In genomic region chr11:96082682-96083081, GRCm38 (mm10) we compare ENCODE assay signal across 32 mouse cellular contexts. TPM values are rescaled to one million over a fixed set of nuclear protein-coding genes. Genes with fewer than 3 reads are reported as not detected.
DNase-seq lines count a peak whose midpoint lies in the region; ATAC-seq and TF ChIP-seq lines count a peak whose summit lies in the region.
"Had no signal": no experiment of that assay in that cellular context is flagged by ENCODE, and none has a peak within 500 bp of the region (broad histone marks: within the 10 kb centered on the region; RNA-seq: fewer than 3 reads in every experiment).

No protein-coding gene starts in this region.

- 45% methylated on average over 3 of the region's 3 CpGs for WGBS in lung, postnatal 0 days

- H3K4me2 ChIP-seq in lung, postnatal 0 days (replicated peaks; ENCODE audit: low read depth, low read length) = no peak overlapping the region
- H3K4me2 ChIP-seq: embryonic facial prominence, embryonic 13.5 days; forebrain, embryonic 12.5 days; forebrain, embryonic 15.5 days; heart, embryonic 11.5 days; hindbrain, embryonic 13.5 days; intestine, embryonic 15.5 days had no signal

- DNase-seq in adrenal gland, adult 2 months = peak; percentile 35
- DNase-seq in adrenal gland, postnatal 25 days = no peak
- peak; percentile 44 to 49 for DNase-seq in heart, adult 18-20 months
- no peak for DNase-seq in heart, adult 8-10 months (ENCODE audit: low spot score)
- peak; percentile 34 for DNase-seq in lung, postnatal 0 days (ENCODE audit: low spot score)
- no peak for DNase-seq in lung, postnatal 25 days (ENCODE audit: low spot score)
- no peak for DNase-seq in layer of hippocampus, postnatal 25 days (ENCODE audit: extremely low spot score in 1 of 2, low spot score in 1 of 2)
- DNase-seq: adrenal gland, adult 8-10 months; cerebellum, adult 11-12 months; cerebellum, adult 8-10 months; cerebellum, postnatal 10 days; cerebellum, postnatal 36 days; embryo, embryonic 11 days; gastrocnemius, postnatal 10 days; heart, adult 11 months; heart, postnatal 36 days had no signal

- no peak overlapping the region for H3K27ac ChIP-seq in lung, postnatal 0 days (ENCODE audit: low read length)
- H3K27ac ChIP-seq: embryonic facial prominence, embryonic 10.5 days; embryonic facial prominence, embryonic 13.5 days; forebrain, embryonic 12.5 days; forebrain, embryonic 15.5 days; hindbrain, embryonic 10.5 days; hindbrain, embryonic 13.5 days; intestine, embryonic 15.5 days had no signal

- H3K36me3 ChIP-seq in lung, postnatal 0 days (ENCODE audit: insufficient read depth, low read length) = no peaks in the 10 kb centered on the region
- H3K36me3 ChIP-seq: embryonic facial prominence, embryonic 10.5 days; embryonic facial prominence, embryonic 13.5 days; forebrain, embryonic 12.5 days; forebrain, embryonic 15.5 days; hindbrain, embryonic 10.5 days; hindbrain, embryonic 13.5 days; intestine, embryonic 15.5 days had no signal

- H3K27me3 ChIP-seq in lung, postnatal 0 days (replicated peaks; ENCODE audit: insufficient read depth, low read length) = no peaks in the 10 kb centered on the region
- H3K27me3 ChIP-seq: embryonic facial prominence, embryonic 13.5 days; forebrain, embryonic 15.5 days; intestine, embryonic 15.5 days; Patski had no signal

- no peak overlapping the region for H3K4me3 ChIP-seq in lung, postnatal 0 days (ENCODE audit: low read depth, low read length)
- H3K4me3 ChIP-seq: embryonic facial prominence, embryonic 10.5 days; embryonic facial prominence, embryonic 13.5 days; erythroblast, embryonic 14.5 days; forebrain, embryonic 12.5 days; forebrain, embryonic 15.5 days; hindbrain, embryonic 10.5 days; hindbrain, embryonic 13.5 days; intestine, embryonic 15.5 days had no signal

- H3K4me1 ChIP-seq in lung, postnatal 0 days (ENCODE audit: insufficient read depth, low read depth, low read length) = no peaks in the 10 kb centered on the region
- H3K4me1 ChIP-seq: embryonic facial prominence, embryonic 10.5 days; embryonic facial prominence, embryonic 13.5 days; forebrain, embryonic 12.5 days; forebrain, embryonic 15.5 days; hindbrain, embryonic 10.5 days; hindbrain, embryonic 13.5 days; intestine, embryonic 15.5 days had no signal

- peak; percentile 14; the same call in 1 of the 2 replicates for ATAC-seq in lung, postnatal 0 days
- ATAC-seq: forebrain, embryonic 15.5 days; hindbrain, embryonic 16.5 days; intestine, embryonic 15.5 days; Patski had no signal

- no peak for TF ChIP-seq CTCF in lung, postnatal 0 days (IDR thresholded peaks at IDR 0.05)

- H3K9me3 ChIP-seq in lung, postnatal 0 days (ENCODE audit: low read length) = no peaks in the 10 kb centered on the region
- H3K9me3 ChIP-seq: embryonic facial prominence, embryonic 13.5 days; forebrain, embryonic 12.5 days; forebrain, embryonic 15.5 days; hindbrain, embryonic 10.5 days; hindbrain, embryonic 13.5 days; intestine, embryonic 15.5 days had no signal

- TF ChIP-seq EP300 in lung, postnatal 0 days (IDR thresholded peaks at IDR 0.05) = no peak

- H3K9ac ChIP-seq in lung, postnatal 0 days (replicated peaks; ENCODE audit: low read depth) = no peak overlapping the region
- H3K9ac ChIP-seq: embryonic facial prominence, embryonic 13.5 days; forebrain, embryonic 12.5 days; forebrain, embryonic 15.5 days; hindbrain, embryonic 13.5 days; intestine, embryonic 15.5 days had no signal

RNA-seq across cellular contexts. Expression of gene Atp5g1, which starts 7.2 kb away (rescaled TPM):
- 100 to 1,000 TPM; 240 to 384 TPM for total RNA-seq in adrenal gland, adult 2 months (2021)
- polyA plus RNA-seq in adrenal gland, adult 2 months (2012; rRNA removed) = 484 and 733 TPM in 2 replicates
- total RNA-seq in adrenal gland, postnatal 25 days (2021) = 260 and 278 TPM in 2 replicates
- 1,000 to 10,000 TPM; 3,280 to 3,727 TPM for total RNA-seq in heart, adult 18-20 months (2021)
- total RNA-seq in heart, adult 8-10 months (2022) = 1,000 to 10,000 TPM; 3,689 to 3,785 (median 3,746) TPM
- polyA plus RNA-seq in lung, postnatal 0 days (2015; fragmentation: Nextera tagmentation; extraction: Ambion mirVana) = 324 and 382 TPM in 2 replicates
- 100 to 1,000 TPM; 430 to 475 TPM for total RNA-seq in layer of hippocampus, postnatal 25 days (2021)

RNA-seq across cellular contexts. Expression of gene Ube2z, which starts 17.5 kb away (rescaled TPM):
- 10 to 100 TPM; 45.3 to 46.5 TPM for total RNA-seq in adrenal gland, adult 2 months (2021)
- polyA plus RNA-seq in adrenal gland, adult 2 months (2012; rRNA removed) = 17.0 and 20.7 TPM in 2 replicates
- 46.2 and 48.4 TPM in 2 replicates for total RNA-seq in adrenal gland, postnatal 25 days (2021)
- total RNA-seq in heart, adult 18-20 months (2021) = 10 to 100 TPM; 32.0 to 32.3 TPM
- total RNA-seq in heart, adult 8-10 months (2022) = 10 to 100 TPM; 28.1 to 32.7 (median 30.7) TPM
- polyA plus RNA-seq in lung, postnatal 0 days (2015; fragmentation: Nextera tagmentation; extraction: Ambion mirVana) = 29.6 and 31.6 TPM in 2 replicates
- total RNA-seq in layer of hippocampus, postnatal 25 days (2021) = 10 to 100 TPM; 51.6 to 58.2 TPM

RNA-seq across cellular contexts. Expression of gene Calcoco2, which starts 29.1 kb away (rescaled TPM):
- not detected for total RNA-seq in adrenal gland, adult 2 months (2021)
- not detected in 2 replicates for polyA plus RNA-seq in adrenal gland, adult 2 months (2012; rRNA removed)
- not detected in 2 replicates for total RNA-seq in adrenal gland, postnatal 25 days (2021)
- not detected for total RNA-seq in heart, adult 18-20 months (2021)
- under 1 TPM in 1 of 4 experiments, not detected in 3; 0.29 TPM for total RNA-seq in heart, adult 8-10 months (2022)
- 0.74 and 0.98 TPM in 2 replicates for polyA plus RNA-seq in lung, postnatal 0 days (2015; fragmentation: Nextera tagmentation; extraction: Ambion mirVana)
- not detected for total RNA-seq in layer of hippocampus, postnatal 25 days (2021)
- total RNA-seq: adrenal gland, adult 8-10 months; gastrocnemius, postnatal 10 days; gastrocnemius, postnatal 4 days; heart, postnatal 36 days had no signal
- polyA plus RNA-seq: brain, embryonic 14.5 days; cortical plate, adult 2 months; embryonic facial prominence, embryonic 10.5 days; embryonic facial prominence, embryonic 13.5 days; erythroblast, embryonic 14.5 days; forebrain, embryonic 12.5 days; forebrain, embryonic 15.5 days; heart, embryonic 11.5 days; heart, embryonic 14.5 days; heart, postnatal 0 days; hindbrain, embryonic 10.5 days; hindbrain, embryonic 13.5 days; hindbrain, embryonic 16.5 days; intestine, embryonic 15.5 days; Patski had no signal

RNA-seq across cellular contexts. Expression of gene Snf8, which starts 48.0 kb away (rescaled TPM):
- total RNA-seq in adrenal gland, adult 2 months (2021) = 10 to 100 TPM; 79.5 to 92.8 TPM
- polyA plus RNA-seq in adrenal gland, adult 2 months (2012; rRNA removed) = 9.6 and 11.3 TPM in 2 replicates
- 85.0 and 87.0 TPM in 2 replicates for total RNA-seq in adrenal gland, postnatal 25 days (2021)
- total RNA-seq in heart, adult 18-20 months (2021) = 10 to 100 TPM; 43.6 to 44.9 TPM
- total RNA-seq in heart, adult 8-10 months (2022) = 10 to 100 TPM; 41.5 to 49.4 (median 46.7) TPM
- 72.9 and 77.9 TPM in 2 replicates for polyA plus RNA-seq in lung, postnatal 0 days (2015; fragmentation: Nextera tagmentation; extraction: Ambion mirVana)
- 100 to 1,000 TPM in 1 of 2 experiments, 10 to 100 TPM in 1; 99.8 to 103 TPM for total RNA-seq in layer of hippocampus, postnatal 25 days (2021)

RNA-seq across cellular contexts. Expression of gene Ttll6, which starts 50.9 kb away (rescaled TPM):
- total RNA-seq in adrenal gland, adult 2 months (2021) = not detected
- 0.03 TPM in 1 of 2 replicates, not detected in the other for polyA plus RNA-seq in adrenal gland, adult 2 months (2012; rRNA removed)
- total RNA-seq in adrenal gland, postnatal 25 days (2021) = not detected in 2 replicates
- total RNA-seq in heart, adult 18-20 months (2021) = not detected
- under 1 TPM in 1 of 4 experiments, not detected in 3; 0.14 TPM for total RNA-seq in heart, adult 8-10 months (2022)
- polyA plus RNA-seq in lung, postnatal 0 days (2015; fragmentation: Nextera tagmentation; extraction: Ambion mirVana) = 0.99 and 1.3 TPM in 2 replicates
- under 1 TPM; 0.12 to 0.40 TPM for total RNA-seq in layer of hippocampus, postnatal 25 days (2021)
- total RNA-seq: adrenal gland, adult 8-10 months; gastrocnemius, postnatal 10 days; gastrocnemius, postnatal 4 days; heart, postnatal 36 days had no signal
- polyA plus RNA-seq: embryonic facial prominence, embryonic 10.5 days; erythroblast, embryonic 14.5 days; heart, embryonic 11.5 days; heart, embryonic 14.5 days; heart, postnatal 0 days had no signal

Comparison
In these comparisons a context has a peak if more than half of its experiments do, and no peak if none do; other contexts are left out.
1. DNase-seq: peak in adrenal gland, adult 2 months (single experiment), heart, adult 18-20 months (2 of 2) and lung, postnatal 0 days (single experiment); none in adrenal gland, postnatal 25 days (single experiment), heart, adult 8-10 months (single experiment), lung, postnatal 25 days (single experiment) and layer of hippocampus, postnatal 25 days (0 of 2).
2. RNA of gene Atp5g1, which starts 7.2 kb away (total RNA-seq): 3,689 to 3,785 TPM in heart, adult 8-10 months and 3,280 to 3,727 TPM in heart, adult 18-20 months; 430 to 475 TPM in layer of hippocampus, postnatal 25 days, 240 to 384 TPM in adrenal gland, adult 2 months and 260 to 278 TPM in adrenal gland, postnatal 25 days; every median in the first group is over 4 times any median in the second.